In the genomic region with DNA sequence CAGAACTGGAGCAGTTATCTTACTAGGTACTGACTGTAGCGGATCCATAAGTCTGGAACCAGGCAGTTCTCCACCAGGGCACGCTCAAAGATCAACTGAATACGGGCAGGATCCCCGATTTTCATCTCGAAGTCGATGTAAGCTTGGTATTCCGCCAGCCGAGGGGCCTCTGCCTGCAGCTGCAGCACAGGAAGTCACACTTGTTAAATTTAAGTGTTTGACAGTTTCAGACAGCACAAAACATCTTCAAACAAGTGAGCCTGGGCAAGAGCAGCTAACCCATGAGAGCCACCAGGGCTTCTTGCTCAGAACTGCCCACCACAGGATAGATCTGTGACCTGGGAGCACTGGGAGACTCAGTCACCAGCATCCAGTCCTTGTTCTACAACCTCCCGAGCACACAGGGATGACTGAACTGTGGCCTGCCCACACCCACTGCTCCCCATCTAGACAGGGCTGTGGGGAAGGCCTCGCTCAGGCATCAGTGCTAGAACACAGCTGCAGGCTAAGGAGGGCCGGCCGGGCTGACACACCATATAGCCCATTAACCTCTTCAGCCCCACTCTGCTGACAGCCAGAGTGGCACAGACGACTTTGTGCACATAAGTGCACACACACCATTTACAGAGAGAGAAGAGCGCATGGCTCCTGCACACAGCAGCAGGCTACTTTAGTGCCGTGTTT, we compare ENCODE assay signal across 25 mouse cellular contexts. TPM values are rescaled to one million over a fixed set of nuclear protein-coding genes. Genes with fewer than 3 reads are reported as not detected.
DNase-seq lines count a peak whose midpoint lies in the region; ATAC-seq and TF ChIP-seq lines count a peak whose summit lies in the region.
"Had no signal": no experiment of that assay in that cellular context is flagged by ENCODE, and none has a peak within 500 bp of the region (broad histone marks: within the 10 kb centered on the region; RNA-seq: fewer than 3 reads in every experiment).

No protein-coding gene starts in this region.

- no peak overlapping the region for H3K4me3 ChIP-seq in lung, embryonic 14.5 days (ENCODE audit: low read depth, low read length)
- no peak overlapping the region for H3K4me3 ChIP-seq in lung, embryonic 16.5 days (ENCODE audit: low read length)
- no peak overlapping the region for H3K4me3 ChIP-seq in lung, adult 2 months (replicated peaks; ENCODE audit: extremely low read depth, low read depth, low read length)
- H3K4me3 ChIP-seq: embryonic facial prominence, embryonic 12.5 days; embryonic facial prominence, embryonic 15.5 days; erythroblast, embryonic 14.5 days; forebrain, embryonic 10.5 days; forebrain, embryonic 12.5 days had no signal

- no peaks in the 10 kb centered on the region for H3K9me3 ChIP-seq in lung, embryonic 14.5 days (ENCODE audit: low read depth, low read length)
- H3K9me3 ChIP-seq in lung, embryonic 16.5 days (ENCODE audit: control insufficient read depth, low read length): no peaks in the 10 kb centered on the region
- H3K9me3 ChIP-seq: embryonic facial prominence, embryonic 12.5 days; embryonic facial prominence, embryonic 15.5 days; forebrain, embryonic 10.5 days; forebrain, embryonic 12.5 days had no signal

- TF ChIP-seq CTCF in lung, embryonic 14.5 days (IDR thresholded peaks at IDR 0.05; ENCODE audit: low read depth): 0 out of 2 replicates have a peak, but pooled peaks have one; percentile 5
- TF ChIP-seq CTCF in lung, adult 2 months (IDR thresholded peaks at IDR 0.05; ENCODE audit: insufficient read depth, low read length): no peak

- H3K36me3 ChIP-seq in lung, embryonic 14.5 days (ENCODE audit: insufficient read depth): peaks cover 96% of the 10 kb centered on the region
- H3K36me3 ChIP-seq in lung, embryonic 16.5 days (ENCODE audit: control insufficient read depth, insufficient read depth, low read length): peaks cover 69% of the 10 kb centered on the region

- no peak for TF ChIP-seq POLR2A in lung, adult 2 months (IDR thresholded peaks at IDR 0.05; ENCODE audit: borderline replicate concordance, extremely low read depth, low read depth, low read length)

- H3K27ac ChIP-seq in lung, embryonic 14.5 days (ENCODE audit: low read depth): peak overlapping the region; percentile 82
- H3K27ac ChIP-seq in lung, embryonic 16.5 days (ENCODE audit: low read length): peak overlapping the region; percentile 66
- H3K27ac ChIP-seq: embryonic facial prominence, embryonic 12.5 days; embryonic facial prominence, embryonic 15.5 days; forebrain, embryonic 10.5 days; forebrain, embryonic 12.5 days had no signal

- H3K4me2 ChIP-seq in lung, embryonic 14.5 days: peak overlapping the region; percentile 27; the same call in 1 of the 2 replicates
- no peak overlapping the region; the same call in 1 of the 2 replicates for H3K4me2 ChIP-seq in lung, embryonic 16.5 days (ENCODE audit: low read depth, low read length)
- H3K4me2 ChIP-seq: embryonic facial prominence, embryonic 12.5 days; embryonic facial prominence, embryonic 15.5 days; forebrain, embryonic 12.5 days had no signal

- H3K27me3 ChIP-seq in lung, embryonic 14.5 days (ENCODE audit: insufficient read depth, low read length): no peaks in the 10 kb centered on the region
- no peaks in the 10 kb centered on the region for H3K27me3 ChIP-seq in lung, embryonic 16.5 days (ENCODE audit: control insufficient read depth, insufficient read depth, low read depth, low read length)
- H3K27me3 ChIP-seq: embryonic facial prominence, embryonic 12.5 days; embryonic facial prominence, embryonic 15.5 days; forebrain, embryonic 12.5 days had no signal

- H3K9ac ChIP-seq in lung, embryonic 14.5 days: no peak overlapping the region
- H3K9ac ChIP-seq in lung, embryonic 16.5 days (ENCODE audit: low read length): no peak overlapping the region
- H3K9ac ChIP-seq: embryonic facial prominence, embryonic 12.5 days; embryonic facial prominence, embryonic 15.5 days; forebrain, embryonic 12.5 days had no signal

- peak; percentile 85 for ATAC-seq in lung, embryonic 14.5 days (ENCODE audit: insufficient read depth)
- peak; percentile 86 for ATAC-seq in lung, embryonic 16.5 days (ENCODE audit: low read depth)
- ATAC-seq: forebrain, embryonic 14.5 days; forebrain, embryonic 16.5 days had no signal

- peak; percentile 91 for DNase-seq in lung, embryonic 14.5 days
- DNase-seq in lung, adult 18-20 months: no peak
- no peak for DNase-seq in lung, adult 2 months
- peak; percentile 65 for DNase-seq in lung, postnatal 10 days
- DNase-seq in lung, postnatal 25 days (ENCODE audit: low spot score): no peak
- DNase-seq: adrenal gland, adult 2 months; adrenal gland, postnatal 10 days; adrenal gland, postnatal 25 days; cerebellum, adult 11 months; cerebellum, adult 18-20 months; cerebellum, adult 8-10 months; cerebellum, adult 9-11 months; cerebellum, postnatal 14 days; cerebellum, postnatal 36 days; embryo, embryonic 11 days had no signal

- H3K4me1 ChIP-seq in lung, embryonic 14.5 days (ENCODE audit: insufficient read depth): no peaks in the 10 kb centered on the region
- H3K4me1 ChIP-seq in lung, embryonic 16.5 days (replicated peaks; ENCODE audit: control insufficient read depth, insufficient read depth, low read length): peaks cover 8% of the 10 kb centered on the region; the same call in 1 of the 2 replicates
- H3K4me1 ChIP-seq in lung, adult 2 months (ENCODE audit: control insufficient read depth, insufficient read depth, low read length): no peaks in the 10 kb centered on the region
- H3K4me1 ChIP-seq: embryonic facial prominence, embryonic 12.5 days; embryonic facial prominence, embryonic 15.5 days; forebrain, embryonic 10.5 days; forebrain, embryonic 12.5 days had no signal

- WGBS in lung, embryonic 14.5 days: 51% methylated on average over 15 of the region's 15 CpGs
- 47% methylated on average over 15 of the region's 15 CpGs for WGBS in lung, embryonic 16.5 days
- WGBS in lung, adult 2 months: 73% methylated on average over 15 of the region's 15 CpGs

RNA-seq across cellular contexts. Expression of gene Sart3, which starts 16.8 kb away (rescaled TPM):
- polyA plus RNA-seq in lung, embryonic 14.5 days (2014; fragmentation: Nextera tagmentation; extraction: Ambion mirVana): 53.8 and 63.1 TPM in 2 replicates
- polyA plus RNA-seq in lung, embryonic 16.5 days (2015; fragmentation: Nextera tagmentation; extraction: Ambion mirVana): 40.6 and 42.5 TPM in 2 replicates
- polyA plus RNA-seq in lung, adult 2 months (2012; rRNA removed): 20.2 and 24.2 TPM in 2 replicates

RNA-seq across cellular contexts. Expression of gene Iscu, which starts 17.1 kb away (rescaled TPM):
- 112 and 116 TPM in 2 replicates for polyA plus RNA-seq in lung, embryonic 14.5 days (2014; fragmentation: Nextera tagmentation; extraction: Ambion mirVana)
- 104 and 114 TPM in 2 replicates for polyA plus RNA-seq in lung, embryonic 16.5 days (2015; fragmentation: Nextera tagmentation; extraction: Ambion mirVana)
- polyA plus RNA-seq in lung, adult 2 months (2012; rRNA removed): 115 and 118 TPM in 2 replicates

RNA-seq across cellular contexts. Expression of gene Ficd, which starts 19.9 kb away (rescaled TPM):
- polyA plus RNA-seq in lung, embryonic 14.5 days (2014; fragmentation: Nextera tagmentation; extraction: Ambion mirVana): 3.6 and 4.3 TPM in 2 replicates
- 6.4 and 6.9 TPM in 2 replicates for polyA plus RNA-seq in lung, embryonic 16.5 days (2015; fragmentation: Nextera tagmentation; extraction: Ambion mirVana)
- polyA plus RNA-seq in lung, adult 2 months (2012; rRNA removed): 10.6 and 10.7 TPM in 2 replicates

RNA-seq across cellular contexts. Expression of gene 1700069L16Rik, which starts 30.9 kb away (rescaled TPM):
- 0.38 TPM in 1 of 2 replicates, not detected in the other for polyA plus RNA-seq in lung, embryonic 14.5 days (2014; fragmentation: Nextera tagmentation; extraction: Ambion mirVana)
- not detected in 2 replicates for polyA plus RNA-seq in lung, embryonic 16.5 days (2015; fragmentation: Nextera tagmentation; extraction: Ambion mirVana)
- not detected in 2 replicates for polyA plus RNA-seq in lung, adult 2 months (2012; rRNA removed)
- polyA plus RNA-seq: adrenal gland, adult 2 months; brain, embryonic 14.5 days; C2C12; embryonic facial prominence, embryonic 12.5 days; embryonic facial prominence, embryonic 15.5 days; erythroblast, embryonic 14.5 days; forebrain, embryonic 10.5 days; forebrain, embryonic 12.5 days; forebrain, embryonic 14.5 days; forebrain, embryonic 16.5 days had no signal

RNA-seq across cellular contexts. Expression of gene Tmem119, which starts 44.8 kb away (rescaled TPM):
- 23.0 and 23.6 TPM in 2 replicates for polyA plus RNA-seq in lung, embryonic 14.5 days (2014; fragmentation: Nextera tagmentation; extraction: Ambion mirVana)
- polyA plus RNA-seq in lung, embryonic 16.5 days (2015; fragmentation: Nextera tagmentation; extraction: Ambion mirVana): 49.9 and 51.1 TPM in 2 replicates
- polyA plus RNA-seq in lung, adult 2 months (2012; rRNA removed): 59.9 and 72.5 TPM in 2 replicates

Comparison
In these comparisons a context has a peak if more than half of its experiments do, and no peak if none do; other contexts are left out.
1. DNase-seq: peak in lung, embryonic 14.5 days (single experiment) and lung, postnatal 10 days (single experiment); none in lung, adult 18-20 months (0 of 2), lung, adult 2 months (single experiment) and lung, postnatal 25 days (single experiment).